Mouse (Mus musculus): Measurements from ENCODE around the gene Pdzd11. TPM values are rescaled to one million over a fixed set of nuclear protein-coding genes. Genes with fewer than 3 reads are reported as not detected.

Pdzd11 gene
- polyA plus RNA-seq, 1 experiment from 2014 or later: 94.4 TPM

DNA sequence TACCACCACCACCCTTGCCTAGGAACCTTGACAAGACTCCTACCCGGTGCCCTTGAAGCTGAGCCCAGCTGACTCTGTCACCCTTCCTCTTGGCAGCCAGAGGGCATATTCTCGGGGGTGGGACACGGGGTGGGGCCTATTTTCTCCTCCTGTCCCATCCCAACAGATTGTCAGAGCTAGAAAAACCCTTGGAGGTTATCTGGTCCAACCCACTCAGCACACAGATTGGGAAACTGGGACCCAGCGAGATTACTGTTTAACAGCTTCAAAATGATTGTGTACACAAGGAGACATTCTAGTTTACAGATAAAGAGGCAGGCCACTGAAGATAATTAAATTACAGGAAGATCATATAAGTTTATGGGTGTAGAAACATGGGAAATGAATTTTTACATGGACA is 31.6 kb downstream of the Pdzd11 start, which contains the start of gene P2ry4:
Gene P2ry4, minus strand, starts transcription at position 79 of the 400 bp plus-strand sequence.
- DNase-seq (ENCODE audit: low spot score) (no peak), ATAC-seq (replicated peaks; ENCODE audit: low FRiP score, low read depth) (no peak)
- Histone ChIP-seq H3K9me3 (replicated peaks; ENCODE audit: low read length) (no peaks in the 10 kb centered on the region), H3K27ac (no peak within 1 kb of the TSS), H3K27me3 (ENCODE audit: insufficient read depth, low read length) (no peaks in the 10 kb centered on the region), H3K4me3 (replicated peaks; ENCODE audit: low read depth, low read length) (no peak within 1 kb of the TSS), H3K9ac (ENCODE audit: low read depth, low read length) (no peak within 1 kb of the TSS), H3K4me1 (replicated peaks; ENCODE audit: insufficient read depth, low read length) (no peaks in the 10 kb centered on the region), H3K36me3 (ENCODE audit: insufficient read depth, low read length) (no peaks in the 10 kb centered on the region), H3K4me2 (ENCODE audit: low read length) (no peak within 1 kb of the TSS)
- TF ChIP-seq CTCF (IDR thresholded peaks at IDR 0.05; ENCODE audit: low read depth): no peak
- 62% methylated on average over 4 of the region's 4 CpGs for WGBS

Other genes with a start within 250 kb of the Pdzd11 start
- not detected in 2 replicates for gene Otud6a, start 197.6 kb downstream of the Pdzd11 start, polyA plus RNA-seq (2015; fragmentation: Nextera tagmentation; extraction: Ambion mirVana)
- 0.32 and 0.38 TPM in 2 replicates for gene Awat2, start 183.9 kb downstream of the Pdzd11 start, polyA plus RNA-seq (2015; fragmentation: Nextera tagmentation; extraction: Ambion mirVana)
- 50.2 and 50.9 TPM in 2 replicates for gene Igbp1, start 132.3 kb downstream of the Pdzd11 start, polyA plus RNA-seq (2015; fragmentation: Nextera tagmentation; extraction: Ambion mirVana)
- gene Dgat2l6, start 101.7 kb downstream of the Pdzd11 start, polyA plus RNA-seq (2015; fragmentation: Nextera tagmentation; extraction: Ambion mirVana): not detected in 2 replicates
- gene Awat1, start 54.3 kb downstream of the Pdzd11 start, polyA plus RNA-seq (2015; fragmentation: Nextera tagmentation; extraction: Ambion mirVana): not detected in 2 replicates
- gene P2ry4, start 31.7 kb downstream of the Pdzd11 start, polyA plus RNA-seq (2015; fragmentation: Nextera tagmentation; extraction: Ambion mirVana): not detected in 2 replicates
- not detected in 2 replicates for gene Arr3, start 21.1 kb downstream of the Pdzd11 start, polyA plus RNA-seq (2015; fragmentation: Nextera tagmentation; extraction: Ambion mirVana)
- gene Kif4, start 831 bp downstream of the Pdzd11 start, polyA plus RNA-seq (2015; fragmentation: Nextera tagmentation; extraction: Ambion mirVana): 10.1 and 11.2 TPM in 2 replicates
- 0.94 and 1.3 TPM in 2 replicates for gene Gdpd2, start 103.3 kb upstream of the Pdzd11 start, polyA plus RNA-seq (2015; fragmentation: Nextera tagmentation; extraction: Ambion mirVana)
- 1.8 and 1.9 TPM in 2 replicates for gene Dlg3, start 141.2 kb upstream of the Pdzd11 start, polyA plus RNA-seq (2015; fragmentation: Nextera tagmentation; extraction: Ambion mirVana)

All from kidney, postnatal 0 days (tissue).